Mouse (Mus musculus): Measurements from ENCODE around the gene Prkar2a. TPM values are rescaled to one million over a fixed set of nuclear protein-coding genes. Genes with fewer than 3 reads are reported as not detected.
"Not testable (repeated sequence)": the region's sequence is repeated elsewhere in the genome, so short reads cannot be mapped to it uniquely, and the experiment has no call there.

Prkar2a gene
- 100 to 1,000 TPM; 129 to 157 TPM for total RNA-seq (2021)
- long read RNA-seq, experiment 1, full-length matches to known transcripts = 33 of 101 reads
- long read RNA-seq, experiment 1, partial matches to known transcripts = 1 of 101 reads
- long read RNA-seq, experiment 1, other reads (novel, unspliced or antisense) = 67 of 101 reads
- long read RNA-seq, experiment 2, full-length matches to known transcripts = 44 of 139 reads
- long read RNA-seq, experiment 2, partial matches to known transcripts = 4 of 139 reads
- long read RNA-seq, experiment 2, other reads (novel, unspliced or antisense) = 91 of 139 reads

DNA sequence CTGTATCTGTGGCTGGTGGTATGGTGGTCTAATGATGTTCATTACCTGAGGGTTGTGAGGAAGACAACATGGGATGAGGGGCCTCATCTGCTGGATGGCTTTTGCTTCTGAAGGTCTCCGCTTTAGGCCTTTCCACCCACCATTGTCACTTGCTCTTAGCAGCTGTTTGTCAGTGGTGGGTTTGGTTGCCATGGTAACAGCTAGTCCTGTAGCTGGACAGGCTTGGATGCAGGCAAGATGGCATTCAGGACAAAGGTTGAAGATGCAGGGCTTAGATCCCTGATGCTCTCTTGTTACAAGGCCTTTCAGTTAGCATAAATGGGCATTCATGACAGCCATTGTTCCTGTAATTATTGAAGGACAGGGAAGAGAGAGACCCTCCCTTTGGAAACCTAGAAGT is at the start of gene Prkar2a:
Prkar2a (plus strand) TSS at position 209 of the 400 bp plus-strand sequence.
- intact Hi-C loops (cut with DNase I) = no loop called here

DNA sequence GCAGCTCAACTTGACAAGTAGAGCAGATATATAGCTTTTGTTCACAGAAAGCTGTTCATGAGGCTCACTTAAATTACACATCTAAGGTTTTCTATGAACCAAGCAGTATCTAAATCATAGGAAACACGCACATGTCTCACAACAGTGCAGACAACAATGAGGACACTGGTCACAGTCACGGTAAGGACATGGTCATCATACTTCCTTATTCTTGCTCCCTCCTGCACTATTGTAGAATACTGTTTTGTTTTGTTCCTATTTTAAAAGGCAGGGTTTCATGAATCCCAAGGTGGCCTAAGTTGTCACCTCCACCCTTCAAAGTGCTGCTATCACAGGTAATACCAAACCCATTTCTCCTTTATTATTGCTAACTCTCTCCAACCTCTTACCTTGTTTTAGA is 49.3 kb upstream of the Prkar2a start:
- intact Hi-C loops (cut with DNase I) = loop anchor here (5.0 kb wide), 1 partner anchor 53 kb away; no protein-coding TSS in a partner anchor

More for the DNA sequence above, at the start of gene Prkar2a:
- no peak for DNase-seq

DNA sequence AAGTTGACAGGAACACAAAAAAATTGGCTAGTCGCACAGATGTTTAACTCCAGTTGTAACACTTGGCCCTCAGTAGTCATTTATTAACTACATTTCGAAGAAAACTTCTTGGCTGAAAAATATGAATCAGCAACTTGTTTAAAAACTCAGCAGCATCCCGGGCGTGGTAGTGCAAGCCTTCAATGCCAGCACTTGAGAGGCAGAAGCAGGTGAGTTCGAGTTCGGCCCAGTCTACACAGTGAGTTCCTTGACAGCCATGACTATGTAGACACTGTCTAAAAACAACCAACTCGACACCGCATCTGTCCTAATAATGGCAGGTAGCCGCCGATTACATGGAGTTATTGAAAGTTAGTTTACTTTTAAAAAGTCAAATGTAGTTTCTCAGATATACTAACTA is 40.9 kb upstream of the Prkar2a start:
- DNase-seq = no peak
- intact Hi-C loops (cut with DNase I) = no loop called here

More for the DNA sequence above, 49.3 kb upstream of the Prkar2a start:
- no peak for DNase-seq

DNA sequence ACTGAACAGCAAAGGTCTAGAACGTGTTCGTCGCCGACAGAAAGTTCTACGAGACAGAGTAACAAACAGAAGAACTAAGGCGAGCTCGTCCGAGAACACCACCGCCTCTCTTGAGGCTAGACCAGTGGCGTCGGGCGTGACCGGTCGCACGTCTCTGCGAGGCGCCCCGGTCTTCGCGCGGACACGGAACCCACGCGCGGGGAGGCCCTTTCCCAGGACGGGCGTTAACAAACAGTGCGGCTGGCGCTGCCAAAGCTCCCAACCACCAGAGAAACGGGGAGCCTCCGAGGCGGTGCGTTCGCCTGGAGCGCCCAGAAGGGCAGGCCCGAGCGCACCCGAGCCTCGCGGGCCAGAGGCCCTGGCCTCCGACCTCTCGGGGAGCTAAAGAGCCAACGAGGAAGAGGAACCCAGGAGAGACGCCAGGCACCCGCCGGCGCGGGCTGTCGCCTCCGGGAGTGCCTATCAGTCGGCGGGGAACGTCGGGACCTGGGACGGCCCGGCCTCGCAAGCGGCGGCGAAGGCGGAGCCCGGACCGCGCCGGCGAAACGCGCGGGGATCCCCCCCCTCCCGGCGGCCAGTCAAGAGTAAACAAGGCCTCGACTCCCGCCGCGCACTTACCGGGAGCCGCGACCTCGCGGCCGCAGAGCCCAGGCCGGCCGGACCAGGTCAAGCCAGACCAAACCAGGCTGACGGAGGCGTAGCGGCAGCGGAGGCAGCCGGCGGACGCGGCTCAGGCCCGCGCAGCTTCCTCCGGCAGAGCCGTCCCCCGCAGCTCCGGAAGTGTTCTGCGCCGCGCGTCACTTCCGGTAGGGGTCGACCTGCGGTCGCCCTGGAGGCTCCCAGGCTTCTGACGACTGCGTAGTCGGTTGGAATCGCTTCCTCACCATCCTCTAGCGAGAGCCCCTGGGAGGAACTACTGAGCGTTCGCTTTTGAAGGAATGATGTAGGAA is 40.2 kb upstream of the Prkar2a start, which contains the start of gene Arih2:
Arih2 (minus strand) TSS at position 776 of the 950 bp plus-strand sequence.
- peak; percentile 89 to 90 for DNase-seq
- intact Hi-C loops (cut with DNase I) = no loop called here

DNA sequence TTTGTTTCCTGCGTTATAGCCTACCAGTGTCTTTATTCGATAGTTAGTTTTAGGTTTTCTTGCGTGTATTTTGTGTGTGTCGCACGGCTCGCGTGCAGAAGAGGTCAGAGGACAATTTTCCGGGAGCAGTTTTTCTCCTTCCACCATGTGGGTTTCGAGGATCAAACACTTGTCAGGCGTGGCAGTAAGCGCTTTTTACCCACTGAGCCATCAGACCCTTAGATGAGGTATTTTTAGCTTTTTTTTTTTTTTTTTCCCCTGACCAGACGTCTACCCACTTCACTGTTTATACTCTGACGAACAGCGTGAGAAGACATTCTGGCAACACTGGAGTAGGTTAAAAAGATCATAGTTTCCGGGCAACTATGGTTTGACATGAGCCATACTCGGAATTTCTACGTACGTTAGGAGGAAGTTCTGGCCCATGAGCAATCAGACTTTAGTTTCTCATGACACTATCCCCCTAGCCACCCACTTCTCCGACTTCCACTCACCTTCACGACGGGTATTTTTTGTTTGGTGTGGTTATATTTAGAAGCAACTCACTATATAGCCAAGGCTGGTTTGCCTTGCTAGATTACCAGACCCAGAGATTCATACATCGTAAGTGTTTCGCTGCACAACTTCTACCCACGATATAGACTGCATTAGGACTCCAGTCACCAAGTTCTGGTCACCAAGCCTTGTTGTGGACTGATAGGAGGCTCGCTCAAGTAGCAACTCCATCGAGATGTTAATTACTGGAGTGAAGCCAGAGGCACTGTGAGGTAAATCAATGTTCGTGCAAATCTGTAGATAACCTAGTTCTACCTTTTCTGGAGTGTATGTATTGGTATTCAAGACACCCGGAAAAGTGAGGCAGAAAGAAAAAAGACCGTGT is 39.3 kb upstream of the Prkar2a start:
- no peak for DNase-seq
- intact Hi-C loops (cut with DNase I) = no loop called here

DNA sequence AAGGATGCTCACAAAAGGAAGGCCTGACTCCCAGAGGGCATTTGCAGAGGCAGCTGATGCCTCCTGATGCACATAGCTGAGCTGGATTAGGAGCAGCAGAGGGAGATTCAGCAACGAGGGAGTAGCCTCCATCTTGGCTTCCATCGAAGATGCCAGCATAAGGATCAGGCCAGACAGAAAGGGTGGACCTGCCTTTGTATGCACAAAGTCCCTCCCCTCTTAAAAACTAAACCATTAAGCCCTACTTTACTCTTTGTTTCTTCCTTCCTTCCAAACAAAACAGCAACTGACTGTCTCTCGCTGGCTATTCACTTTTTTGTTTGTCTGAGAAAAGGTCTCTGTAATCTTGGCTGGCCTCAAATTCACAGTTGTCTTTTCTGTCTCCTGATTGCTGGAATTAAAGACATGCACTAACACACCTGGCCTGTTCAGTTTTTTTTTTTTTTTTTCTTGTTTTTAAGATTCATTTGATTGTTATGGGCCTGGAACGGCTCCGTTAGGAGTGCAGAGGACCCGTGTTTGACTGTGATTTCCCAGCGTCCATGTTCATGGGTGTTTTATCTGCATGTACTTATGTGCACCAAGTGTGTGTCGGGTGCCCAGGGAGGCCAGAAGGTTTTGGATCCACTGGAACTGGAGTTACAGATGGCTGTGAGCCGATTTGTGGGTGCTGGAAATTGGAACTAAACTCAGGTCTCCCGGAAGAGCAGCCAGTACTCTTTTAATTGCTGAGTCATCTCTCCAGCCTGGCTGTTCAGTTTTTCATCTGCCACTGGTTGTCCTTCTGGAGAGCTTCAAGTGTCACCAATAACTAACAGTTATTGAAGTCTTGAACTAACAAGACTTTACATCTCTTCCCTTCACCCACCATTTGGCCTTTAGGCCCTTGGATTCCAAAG is 34.3 kb upstream of the Prkar2a start:
- DNase-seq = no peak
- intact Hi-C loops (cut with DNase I) = no loop called here

DNA sequence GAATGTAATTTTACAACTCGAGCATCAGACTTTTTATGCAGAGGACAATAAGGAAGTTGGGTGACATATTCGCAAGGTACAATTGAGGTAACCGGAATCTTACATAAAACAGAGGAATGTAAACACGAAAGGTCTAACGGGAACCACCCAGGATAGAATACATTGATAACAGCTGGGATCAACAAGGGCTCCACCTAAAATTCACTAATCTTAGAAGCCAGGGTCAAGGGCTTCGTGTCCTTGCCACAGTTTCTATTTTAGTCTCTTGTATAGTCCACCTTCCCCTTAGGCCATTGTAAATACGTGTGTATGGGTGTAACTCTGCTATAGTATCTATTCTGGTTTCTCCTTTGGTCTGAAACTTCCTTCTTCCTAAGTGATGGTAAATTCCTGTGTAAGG is 33.2 kb upstream of the Prkar2a start:
- intact Hi-C loops (cut with DNase I); DNase-seq: not testable (repeated sequence)

DNA sequence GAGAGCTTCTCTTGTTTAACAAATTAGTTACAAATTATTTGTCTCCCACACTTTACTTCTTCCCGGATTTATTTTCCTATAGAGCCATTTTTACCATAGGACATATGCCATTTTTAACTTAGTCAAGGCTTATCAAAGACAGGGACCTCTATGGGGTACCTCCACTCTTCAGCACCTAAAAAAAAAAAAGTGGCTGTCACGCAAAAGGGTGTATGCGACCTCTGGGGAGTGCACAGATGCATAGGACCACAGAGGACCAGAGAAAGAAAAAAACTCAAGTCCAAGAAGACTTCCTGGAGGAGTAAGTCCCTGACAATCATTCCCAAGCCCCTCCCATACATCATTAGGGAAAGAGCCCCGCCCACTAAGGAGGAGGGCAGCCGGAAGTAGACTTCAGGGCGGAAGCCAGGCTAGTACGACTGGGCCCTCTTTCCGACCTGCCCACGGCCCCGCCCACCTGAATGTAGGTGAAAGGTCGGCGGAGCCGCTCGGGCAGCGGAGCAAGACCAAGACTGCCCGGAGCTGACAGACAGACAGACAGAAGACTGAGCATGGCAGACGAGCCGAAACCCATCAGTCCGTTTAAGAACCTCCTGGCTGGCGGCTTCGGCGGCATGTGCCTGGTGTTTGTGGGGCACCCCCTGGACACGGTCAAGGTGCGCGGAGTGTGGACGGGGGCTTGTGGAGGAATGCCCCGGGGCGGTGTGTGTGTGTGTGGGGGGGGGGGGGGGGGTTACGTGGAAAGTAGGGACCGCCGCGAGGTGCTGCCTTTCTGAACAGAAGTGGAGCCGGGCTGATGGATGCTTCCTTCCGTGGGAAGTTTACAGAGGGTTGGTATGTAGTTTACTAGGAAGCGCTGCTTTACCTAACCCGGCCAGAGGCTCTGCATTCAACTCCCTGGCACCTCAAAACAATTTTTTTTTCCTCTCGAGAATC is 27.2 kb upstream of the Prkar2a start, which contains the start of gene Slc25a20:
Slc25a20 (plus strand) TSS at position 412 of the 936 bp plus-strand sequence.
- peak; percentile 69 to 75 for DNase-seq
- intact Hi-C loops (cut with DNase I) = no loop called here

DNA sequence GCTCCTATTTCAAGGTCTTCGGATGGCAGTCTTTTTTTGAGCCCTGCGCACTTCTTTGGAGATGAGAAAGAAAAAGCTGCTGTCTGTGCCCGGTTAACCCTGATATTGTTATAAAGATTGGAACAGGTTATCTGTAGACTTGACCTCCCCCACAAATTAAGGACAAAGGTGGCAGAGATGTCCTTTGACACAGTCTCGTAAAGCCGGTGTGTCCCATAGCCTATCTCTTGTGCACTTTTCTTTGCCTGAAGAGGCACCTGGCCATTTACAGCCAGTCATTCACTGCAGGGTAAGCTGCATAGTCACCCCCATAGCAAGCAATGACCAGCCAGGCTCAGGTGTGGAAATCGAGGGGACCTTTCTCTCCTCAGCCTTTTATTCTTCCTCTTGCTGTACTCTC is 26.5 kb upstream of the Prkar2a start:
- intact Hi-C loops (cut with DNase I) = no loop called here
- no peak for DNase-seq

DNA sequence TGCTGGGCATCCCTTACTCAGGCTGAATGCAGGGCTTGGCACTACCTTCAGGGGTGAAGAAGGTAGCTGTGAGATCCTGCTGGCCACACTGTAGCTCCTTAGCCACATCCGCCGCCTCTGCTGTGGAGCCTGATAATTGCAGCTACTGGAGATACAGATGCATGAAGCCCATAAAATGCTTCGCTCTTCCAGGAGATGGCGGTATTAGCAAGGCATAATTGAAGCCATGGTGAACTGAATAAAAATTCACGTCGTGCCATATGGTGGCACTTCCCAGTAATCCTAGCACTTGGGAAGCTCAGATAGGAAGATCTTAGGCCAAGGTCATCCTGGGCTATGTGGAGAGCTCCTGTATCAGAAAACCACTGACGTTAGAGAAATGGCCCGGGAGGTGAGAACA is 19.2 kb upstream of the Prkar2a start:
- no peak for DNase-seq
- intact Hi-C loops (cut with DNase I) = no loop called here

DNA sequence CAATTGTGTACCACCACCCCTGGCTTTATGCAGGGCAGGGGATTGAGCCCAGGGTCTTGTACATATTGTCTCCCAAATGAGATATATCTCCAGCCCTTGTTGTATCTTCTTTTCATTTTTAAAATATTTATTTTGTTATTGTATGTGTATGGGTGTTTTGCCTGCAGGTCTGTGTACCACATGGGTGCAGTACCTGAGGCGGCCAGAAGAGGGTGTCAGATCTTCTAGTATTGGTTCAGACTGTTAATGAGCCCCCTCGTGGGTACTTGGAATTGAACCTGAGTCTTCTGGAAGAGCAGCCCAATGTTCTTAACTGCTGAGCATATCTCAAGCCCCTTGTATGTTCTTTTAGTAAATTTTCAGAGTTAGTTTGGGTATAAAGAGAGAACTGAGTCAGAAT is 16.0 kb upstream of the Prkar2a start:
- intact Hi-C loops (cut with DNase I) = no loop called here
- DNase-seq = no peak

DNA sequence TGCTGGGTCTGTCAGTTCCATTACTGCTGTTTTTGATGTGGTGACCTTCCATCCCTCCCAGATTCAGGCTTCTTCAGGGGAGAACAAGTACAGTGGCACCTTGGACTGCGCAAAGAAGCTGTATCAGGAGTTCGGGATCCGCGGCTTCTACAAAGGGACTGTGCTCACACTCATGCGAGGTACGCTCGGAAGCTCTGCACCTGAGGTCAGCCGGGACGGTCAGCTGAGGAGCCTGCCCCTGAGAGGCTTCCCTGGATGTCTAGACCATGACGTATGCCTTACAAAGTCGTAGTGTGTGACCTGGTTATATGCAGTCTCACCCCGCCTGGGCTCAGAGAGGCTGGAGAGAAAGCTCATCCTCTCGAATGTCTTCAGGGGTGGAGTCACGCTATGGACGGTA is 9.1 kb upstream of the Prkar2a start:
- no peak for DNase-seq
- intact Hi-C loops (cut with DNase I) = no loop called here

DNA sequence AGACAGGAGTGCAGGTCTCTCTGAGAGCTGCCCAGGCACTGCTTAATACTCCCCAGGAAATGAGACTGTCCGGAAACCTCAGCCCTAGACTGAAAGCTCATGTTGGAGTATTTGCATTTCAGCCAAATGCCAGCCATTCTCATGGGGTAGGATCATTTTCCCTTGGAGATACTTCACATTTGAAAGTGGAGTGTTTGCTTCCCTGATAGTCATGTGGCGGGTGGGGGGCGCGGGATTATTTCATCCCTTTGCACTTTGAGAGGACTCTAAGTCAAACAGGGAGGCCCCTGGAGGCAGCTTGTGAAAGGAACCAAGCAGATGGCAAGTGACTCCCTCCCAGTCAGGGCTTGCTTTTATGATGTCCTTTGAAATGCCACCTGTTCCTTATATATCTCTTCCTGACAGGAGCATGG is 2.6 kb upstream of the Prkar2a start:
- intact Hi-C loops (cut with DNase I) = no loop called here
- no peak for DNase-seq

DNA sequence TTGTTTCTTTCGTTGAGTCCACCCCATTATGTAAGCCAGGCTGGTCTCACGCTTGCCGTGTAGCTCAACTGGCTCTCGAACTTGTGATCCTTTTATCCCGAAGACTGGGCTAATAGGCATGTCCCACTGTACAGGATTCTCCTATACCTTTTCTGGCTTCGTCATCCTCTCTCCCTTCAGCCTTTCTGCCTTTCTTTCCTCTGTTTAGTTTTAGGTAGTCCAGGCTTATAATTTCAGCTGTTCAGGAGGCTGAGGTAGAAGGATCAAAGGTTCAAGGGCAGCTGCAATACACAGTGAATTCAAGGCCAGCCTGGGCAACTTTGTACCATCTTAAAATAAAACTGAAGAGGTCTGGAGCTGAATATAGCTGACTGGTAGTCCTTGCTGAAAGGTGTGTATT is 1.9 kb upstream of the Prkar2a start:
- intact Hi-C loops (cut with DNase I) = no loop called here
- no peak for DNase-seq

DNA sequence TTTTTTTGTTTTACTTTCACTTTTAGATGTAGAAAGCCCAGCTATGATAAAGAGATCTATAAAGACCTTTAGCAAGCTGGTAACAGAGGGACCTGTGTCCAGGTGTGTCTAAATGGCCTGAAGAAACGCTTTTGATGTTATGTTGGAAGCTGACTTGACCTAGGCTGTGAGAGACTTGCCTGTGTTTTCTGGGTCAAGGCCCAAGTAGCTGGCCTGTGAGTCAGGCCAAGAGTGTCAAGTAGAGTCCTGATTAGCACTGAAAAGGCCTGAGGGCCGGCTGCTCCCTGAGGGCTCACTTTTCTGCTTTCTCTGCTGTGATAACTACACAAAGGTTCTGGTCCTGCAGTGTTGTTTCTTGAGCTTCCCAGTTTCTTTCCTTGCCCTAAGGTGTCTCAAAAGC is 1.4 kb upstream of the Prkar2a start:
- intact Hi-C loops (cut with DNase I) = no loop called here
- DNase-seq = no peak

DNA sequence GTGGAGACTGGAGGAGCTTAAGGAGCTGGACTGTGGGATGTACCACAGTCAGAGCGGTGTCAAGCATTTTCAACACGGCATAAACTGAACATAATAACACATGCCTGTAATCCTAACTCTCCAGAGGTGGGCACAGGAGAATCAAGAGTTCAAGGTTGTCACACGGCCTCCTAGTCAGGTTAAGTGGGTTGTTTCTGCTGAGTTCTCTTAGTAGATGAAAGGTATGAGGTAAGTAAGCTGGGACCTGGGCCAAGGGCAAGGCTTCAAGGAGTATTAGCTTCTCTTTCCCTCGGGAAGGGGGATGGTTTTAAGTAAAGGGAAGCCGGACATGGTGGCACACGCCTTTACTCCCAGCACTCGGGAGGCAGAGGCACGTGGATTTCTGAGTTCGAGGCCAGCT is 663 bp upstream of the Prkar2a start:
- intact Hi-C loops (cut with DNase I) = no loop called here
- DNase-seq = no peak

DNA sequence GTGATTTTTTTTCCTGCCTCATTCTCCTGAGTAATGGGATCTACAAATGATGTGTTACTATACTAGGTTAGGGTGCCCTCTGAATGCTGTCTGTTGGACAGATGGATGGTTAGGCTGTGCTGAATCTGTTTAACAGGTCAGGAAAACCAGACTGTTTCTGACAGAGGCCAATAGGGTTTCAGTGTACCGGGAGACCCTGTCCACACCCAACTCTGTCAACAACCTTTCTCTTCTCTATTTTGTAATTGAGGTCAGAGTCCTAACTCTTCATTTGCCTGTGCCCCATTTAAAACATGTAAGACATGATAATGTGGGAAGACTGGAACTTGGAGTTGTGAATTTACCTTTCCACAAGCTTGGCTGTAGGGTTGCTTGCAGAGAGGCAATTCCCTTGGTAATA is 879 bp downstream of the Prkar2a start:
- intact Hi-C loops (cut with DNase I) = no loop called here
- no peak for DNase-seq

DNA sequence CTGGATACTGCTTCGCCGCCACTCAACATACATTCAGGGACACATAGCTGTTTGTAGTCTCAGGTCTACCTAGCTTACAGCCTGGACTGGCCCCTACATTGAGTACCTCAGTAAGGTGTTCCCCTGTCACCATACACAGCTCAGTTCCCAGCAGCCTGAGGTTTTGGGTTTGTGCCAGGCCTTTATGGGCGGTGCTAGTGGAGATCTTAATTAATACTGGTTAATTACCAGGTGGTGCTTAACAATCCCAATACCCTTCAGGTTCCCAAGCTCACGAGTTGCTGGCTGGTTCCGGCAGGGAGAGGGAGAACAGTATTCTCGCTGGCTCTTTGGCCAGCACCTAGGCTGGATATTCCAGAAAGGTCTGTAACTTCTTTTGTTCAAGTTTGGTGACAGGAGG is 1.8 kb downstream of the Prkar2a start:
- no peak for DNase-seq
- intact Hi-C loops (cut with DNase I) = no loop called here
